Mouse (Mus musculus) cerebellum, adult 2 months (tissue): ENCODE measurements around the gene Slc50a1.

ENCODE experiments used
- CTCF ChIP-seq: fragments of 200-500 bp; IDR thresholded peaks from 2 replicates; pipeline ENCODE4 v1.5.1; 2011; ENCODE audit warnings: low read depth, mild to moderate bottlenecking, control low read depth, low read length, moderate library complexity, borderline replicate concordance; ENCODE audit not compliant: insufficient read depth
- POLR2A ChIP-seq: fragments of 200-500 bp; IDR thresholded peaks from 2 replicates; pipeline ENCODE4 v1.6.1; 2011; ENCODE audit warnings: low read length, control low read depth, borderline replicate concordance; ENCODE audit not compliant: insufficient read depth

DNA sequence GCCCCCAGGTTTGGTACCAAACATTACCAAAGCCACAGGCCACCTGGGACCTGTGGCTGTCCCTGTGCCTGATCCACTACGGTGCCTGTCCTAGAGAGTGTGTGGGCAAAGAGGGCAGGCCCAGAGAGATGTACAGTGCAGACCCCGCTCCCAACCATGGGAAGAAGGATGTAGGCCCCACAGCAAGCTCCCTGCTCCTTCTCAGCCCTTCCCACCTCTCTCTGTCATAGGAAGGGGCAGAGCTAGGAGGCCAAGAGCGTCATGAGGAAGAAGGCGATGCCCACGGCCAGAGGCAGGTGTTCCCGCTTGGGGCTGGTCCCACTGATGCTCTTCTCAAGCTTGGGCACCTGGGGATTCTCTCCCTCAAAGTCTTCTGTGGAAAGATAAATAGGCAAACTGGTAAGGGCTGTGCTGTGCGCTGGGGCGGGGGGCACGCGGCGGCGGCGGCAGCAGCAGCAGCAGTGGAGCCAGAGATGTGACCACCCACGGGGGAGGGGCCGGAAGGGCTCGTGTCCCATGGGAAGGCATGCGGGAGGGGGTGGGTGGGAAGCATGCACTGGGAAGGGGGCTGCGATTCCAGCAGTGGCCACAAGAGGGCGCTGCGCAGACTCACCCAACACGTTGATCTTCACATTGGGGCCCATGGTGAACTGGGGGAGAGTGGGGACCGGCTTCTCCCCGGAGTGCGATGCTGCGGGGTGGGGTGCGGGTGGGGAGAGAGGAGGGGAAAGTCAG is 45.0 kb upstream of the Slc50a1 start:
- TF ChIP-seq POLR2A (no peak), CTCF (peak; percentile 74)
